Mouse (Mus musculus) embryonic facial prominence, embryonic 13.5 days (tissue): ENCODE measurements around the gene Stard3nl. TPM values are rescaled to one million over a fixed set of nuclear protein-coding genes. Genes with fewer than 3 reads are reported as not detected.
"Not testable (repeated sequence)": the region's sequence is repeated elsewhere in the genome, so short reads cannot be mapped to it uniquely, and the experiment has no call there.

Experiments used
- ATAC-seq: fragments of 200-750 bp; cut with Nextera tagmentation; 2 replicates; pipeline ENCODE4 v1.8.0; 2017; ENCODE audit warnings: low read depth; ENCODE audit not compliant: insufficient number of reproducible peaks, insufficient read depth, low FRiP score, low TSS enrichment
- H3K27ac ChIP-seq: fragments of 300-500 bp; sonication (generic); 2 replicates; pipeline ENCODE4 v1.5.1; 2015; ENCODE audit warnings: moderate library complexity, mild to moderate bottlenecking, inconsistent platforms
- H3K27me3 ChIP-seq: fragments of 300-500 bp; sonication (generic); 2 replicates; pipeline ENCODE4 v1.6.1; 2015; ENCODE audit warnings: mild to moderate bottlenecking, inconsistent platforms
- H3K36me3 ChIP-seq: fragments of 300-500 bp; sonication (generic); 2 replicates; pipeline ENCODE4 v1.6.1; 2015; ENCODE audit warnings: mild to moderate bottlenecking, inconsistent platforms
- H3K4me1 ChIP-seq: fragments of 300-500 bp; sonication (generic); 2 replicates; pipeline ENCODE4 v1.6.1; 2015; ENCODE audit warnings: inconsistent platforms
- H3K4me2 ChIP-seq: fragments of 300-500 bp; sonication (generic); 2 replicates; pipeline ENCODE4 v1.6.1; 2015; ENCODE audit warnings: moderate library complexity, mild to moderate bottlenecking, inconsistent platforms
- H3K4me3 ChIP-seq: fragments of 300-500 bp; sonication (generic); 2 replicates; pipeline ENCODE4 v1.5.1; 2015; ENCODE audit warnings: mild to moderate bottlenecking, inconsistent platforms
- H3K9ac ChIP-seq: fragments of 300-500 bp; sonication (generic); 2 replicates; pipeline ENCODE4 v1.6.1; 2015; ENCODE audit warnings: mild to moderate bottlenecking, inconsistent platforms
- H3K9me3 ChIP-seq: fragments of 300-500 bp; sonication (generic); 2 replicates; pipeline ENCODE4 v1.6.1; 2016; ENCODE audit warnings: inconsistent platforms
- WGBS: fragments of 180-500 bp; shearing (Covaris S2); methylation state at CpG from one replicate; pipeline ENCODE4 v1.1.7; 2015; ENCODE audit warnings: mixed read lengths; 5-methylcytosine and 5-hydroxymethylcytosine counted together
- polyA plus RNA-seq: library from polyadenylated mRNA; unstranded; fragments of >200 nt; fragmentation: Nextera tagmentation; extraction: Ambion mirVana; gene quantifications from 2 replicates; pipeline ENCODE4 v1.2.1, GENCODE M21; 2015

Stard3nl gene
- polyA plus RNA-seq, 1 experiment from 2014 or later: 121 TPM

DNA sequence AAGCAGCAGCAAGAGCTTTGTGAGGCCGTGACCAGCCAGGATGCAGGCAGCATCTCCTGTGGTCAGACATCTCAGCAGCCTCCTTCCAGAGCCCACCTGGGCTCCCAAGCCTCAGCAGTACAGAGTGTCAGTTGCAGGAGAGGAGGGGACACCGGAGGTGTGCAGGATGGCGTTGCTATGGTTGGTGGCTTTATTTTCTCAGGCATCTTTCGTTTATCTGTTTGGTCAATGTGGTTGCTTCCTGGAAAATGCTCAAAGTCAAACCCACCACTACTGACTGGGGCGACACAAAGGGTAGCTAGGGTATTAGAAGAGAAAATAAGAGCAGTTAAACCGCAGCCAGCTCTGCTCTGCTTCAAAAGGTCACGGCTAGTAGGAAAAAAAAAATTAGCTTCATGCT lies 39.5 kb downstream of the Stard3nl start:
- H3K4me3 ChIP-seq: no peak overlapping the region
- ATAC-seq: no peak
- no peak overlapping the region for H3K4me2 ChIP-seq
- H3K36me3 ChIP-seq: peaks cover 39% of the 10 kb centered on the region
- no peaks in the 10 kb centered on the region for H3K4me1 ChIP-seq
- no peaks in the 10 kb centered on the region for H3K27me3 ChIP-seq
- H3K9me3 ChIP-seq: no peaks in the 10 kb centered on the region
- no peak overlapping the region for H3K9ac ChIP-seq
- H3K27ac ChIP-seq: no peak overlapping the region
- 83% methylated on average over 7 of the region's 7 CpGs for WGBS

DNA sequence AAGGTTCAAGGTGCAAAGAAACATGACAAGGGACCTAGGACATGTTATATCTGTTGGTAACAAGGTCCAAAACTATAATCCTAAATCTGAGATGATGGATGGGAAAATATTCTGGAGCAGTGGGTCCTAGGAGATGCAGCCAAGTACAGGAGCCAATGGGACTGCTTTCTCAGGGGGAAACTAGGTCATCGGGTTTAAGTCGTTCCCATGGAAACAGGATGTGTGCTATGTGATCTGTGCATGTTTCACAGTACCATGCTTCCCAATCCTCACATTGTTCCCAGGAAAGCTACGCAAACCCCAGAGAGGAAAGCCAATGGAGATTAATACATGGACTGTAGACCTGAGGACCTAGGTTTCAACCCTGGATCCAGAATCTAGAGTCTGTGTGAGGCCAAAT lies 42.8 kb downstream of the Stard3nl start:
- H3K27me3 ChIP-seq: no peaks in the 10 kb centered on the region
- no peak overlapping the region for H3K27ac ChIP-seq
- no peak for ATAC-seq
- no peak overlapping the region for H3K4me3 ChIP-seq
- no peak overlapping the region for H3K4me2 ChIP-seq
- H3K4me1 ChIP-seq: no peaks in the 10 kb centered on the region
- H3K36me3 ChIP-seq: peaks cover 19% of the 10 kb centered on the region
- no peak overlapping the region for H3K9ac ChIP-seq
- no peaks in the 10 kb centered on the region for H3K9me3 ChIP-seq
- WGBS: 75% methylated on average over 3 of the region's 3 CpGs

DNA sequence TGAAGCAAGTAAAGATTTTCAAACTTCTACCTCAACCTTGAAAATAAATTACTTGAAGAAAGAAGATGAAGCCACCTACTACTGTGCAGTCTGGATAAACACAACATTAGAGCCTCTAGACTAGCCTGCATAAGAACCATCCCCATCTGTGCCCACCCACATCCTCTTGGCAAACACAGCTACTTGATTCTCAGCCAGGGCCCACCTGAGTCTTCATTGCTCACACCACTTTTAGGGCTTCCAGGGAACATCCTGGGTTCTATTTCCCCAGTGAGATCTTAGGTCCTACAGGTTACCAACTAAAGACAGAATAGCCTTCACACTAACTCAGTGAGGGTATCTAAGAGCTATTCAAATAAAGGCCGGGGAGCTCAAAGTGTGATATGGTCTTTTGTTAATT lies 55.2 kb downstream of the Stard3nl start:
- H3K36me3 ChIP-seq, ATAC-seq, H3K4me2 ChIP-seq, H3K27ac ChIP-seq, H3K4me3 ChIP-seq, H3K9ac ChIP-seq, H3K27me3 ChIP-seq, H3K4me1 ChIP-seq, H3K9me3 ChIP-seq: not testable (repeated sequence)
- WGBS: 76% methylated on average over 1 of the region's 1 CpGs

DNA sequence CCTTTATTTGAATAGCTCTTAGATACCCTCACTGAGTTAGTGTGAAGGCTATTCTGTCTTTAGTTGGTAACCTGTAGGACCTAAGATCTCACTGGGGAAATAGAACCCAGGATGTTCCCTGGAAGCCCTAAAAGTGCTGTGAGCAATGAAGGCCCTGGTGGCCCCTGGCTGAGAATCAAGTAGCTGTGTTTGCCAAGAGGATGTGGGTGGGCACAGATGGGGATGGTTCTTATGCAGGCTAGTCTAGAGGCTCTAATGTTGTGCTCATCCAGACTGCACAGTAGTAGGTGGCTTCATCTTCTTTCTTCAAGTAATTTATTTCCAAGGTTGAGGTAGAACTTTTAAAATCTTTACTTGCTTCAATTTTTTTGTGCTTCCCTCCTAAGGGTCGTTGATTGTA lies 59.3 kb downstream of the Stard3nl start:
- H3K36me3 ChIP-seq, H3K27ac ChIP-seq, H3K4me2 ChIP-seq, H3K27me3 ChIP-seq, H3K9me3 ChIP-seq, H3K9ac ChIP-seq, ATAC-seq, H3K4me3 ChIP-seq, H3K4me1 ChIP-seq: not testable (repeated sequence)
- WGBS: 73% methylated on average over 1 of the region's 1 CpGs

Other genes starting within 250 kb of the Stard3nl start
- 42.5 and 46.3 TPM in 2 replicates for gene Epdr1, start 224.1 kb upstream of the Stard3nl start, polyA plus RNA-seq
- 15.8 and 34.0 TPM in 2 replicates for gene Sfrp4, start 227.3 kb upstream of the Stard3nl start, polyA plus RNA-seq